Mouse (Mus musculus) brain, embryonic 14.5 days (tissue): ENCODE measurements at regions not wholly inside any gene's neighbourhood (a gene's known extent, or its start where the extent isn't known, plus 50 kb on each side); places are given as distances from the start of the nearest gene placed in this dataset.

Experiments
- CTCF ChIP-seq: fragments of 200-500 bp; IDR thresholded peaks from 2 replicates; pipeline ENCODE4 v1.5.1; 2012; ENCODE audit warnings: inconsistent platforms, mild to moderate bottlenecking, moderate library complexity, borderline replicate concordance; ENCODE audit not compliant: insufficient read depth, insufficient read length; ENCODE audit errors: extremely low read depth
- POLR2A ChIP-seq: fragments of 200-500 bp; IDR thresholded peaks from 2 replicates; pipeline ENCODE4 v1.6.1; 2012; ENCODE audit warnings: mild to moderate bottlenecking, inconsistent platforms, borderline replicate concordance; ENCODE audit not compliant: poor library complexity, insufficient read depth, insufficient read length, severe bottlenecking; ENCODE audit errors: extremely low read depth

DNA sequence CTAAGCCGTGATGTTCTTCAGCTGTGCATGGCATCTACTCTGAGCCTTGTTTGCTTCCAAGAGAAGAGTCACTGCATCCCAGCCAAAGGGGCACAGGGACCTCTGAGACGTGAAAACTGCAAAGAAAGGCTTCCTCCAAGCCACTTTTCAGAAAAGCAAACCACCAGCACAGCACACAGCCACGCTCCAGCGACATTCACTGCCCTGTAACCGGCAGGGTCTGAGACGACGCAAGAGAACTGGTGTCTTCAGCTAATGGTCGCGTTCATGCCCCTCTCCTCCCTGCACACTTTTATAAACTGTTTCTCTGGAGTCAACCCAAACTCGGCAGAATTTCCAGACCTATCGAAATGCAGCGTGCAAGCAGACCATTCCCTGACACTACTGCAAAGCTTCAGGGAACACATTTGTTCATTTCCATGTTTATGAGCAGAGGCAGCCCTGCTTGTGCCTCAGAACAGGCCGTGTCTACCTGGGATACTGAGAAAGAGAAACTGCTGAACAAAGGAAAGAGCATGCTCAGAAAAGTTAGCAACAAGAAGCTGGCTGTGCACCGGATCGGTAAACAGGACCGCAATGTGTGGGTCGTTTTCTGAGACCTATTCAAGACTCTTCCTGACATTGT is 532.0 kb downstream of the Nfib start:
- TF ChIP-seq CTCF, result no peak
- no peak for TF ChIP-seq POLR2A
